In the genomic region with DNA sequence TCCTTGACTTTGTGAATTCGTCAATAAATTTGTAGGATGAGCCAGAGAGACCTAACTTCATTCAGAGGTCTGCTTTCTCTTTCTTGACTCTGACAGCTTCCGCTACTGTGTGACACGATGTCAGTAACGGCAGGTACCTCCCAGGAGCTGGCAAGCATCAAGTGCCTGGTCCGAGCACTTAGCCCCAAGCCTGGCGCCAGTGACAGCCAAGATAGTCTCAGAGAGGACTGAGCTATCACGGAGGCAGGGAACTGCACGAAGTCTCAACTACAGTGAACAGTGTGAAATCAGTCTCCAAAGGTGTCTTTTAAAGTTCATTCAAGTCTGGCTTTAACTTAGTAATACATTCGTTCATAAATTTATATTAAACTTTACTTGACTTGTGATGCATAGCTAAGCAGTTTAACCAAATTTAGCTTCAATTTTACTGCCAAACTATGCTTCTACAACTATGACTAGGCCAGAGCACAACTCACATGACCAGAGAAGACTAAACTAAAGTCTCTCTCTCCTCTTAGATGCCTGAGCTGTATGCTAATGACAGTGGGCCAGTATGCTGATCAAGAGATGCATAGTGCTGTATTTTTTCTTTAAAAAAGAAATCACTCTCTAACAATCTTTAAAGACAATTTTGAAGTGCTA, we compare ENCODE assay signal across 1 mouse cellular context.
TF ChIP-seq lines count a peak whose summit lies in the region.

No protein-coding gene starts in this region.

TF ChIP-seq in CH12.LX, 34 proteins besides CTCF, POLR2A, EP300 and RAD21 (continued from another document):
- peak; percentile 32; the same call in 1 of the 2 replicates for TF ChIP-seq SMC3 (IDR thresholded peaks at IDR 0.05; ENCODE audit: low read depth, low read length)
- no peak; the same call in 1 of the 2 replicates for TF ChIP-seq USF2 (conservative IDR thresholded peaks at IDR 0.05; ENCODE audit: low read depth, low read length)
- no peak; the same call in 1 of the 2 replicates for TF ChIP-seq RCOR1 (conservative IDR thresholded peaks at IDR 0.05; ENCODE audit: low read depth, low read length)
- no peak for TF ChIP-seq KAT2A (IDR thresholded peaks at IDR 0.05; ENCODE audit: insufficient replicate concordance, low read length)
- no peak; the same call in 1 of the 2 replicates for TF ChIP-seq CHD1 (IDR thresholded peaks at IDR 0.05; ENCODE audit: low read depth, low read length)
- TF ChIP-seq MAFK (IDR thresholded peaks at IDR 0.05; ENCODE audit: insufficient replicate concordance, low read length) = no peak
- TF ChIP-seq ZKSCAN1 (IDR thresholded peaks at IDR 0.05; ENCODE audit: borderline replicate concordance, low read depth, low read length) = no peak
- TF ChIP-seq CHD2 (IDR thresholded peaks at IDR 0.05; ENCODE audit: low read length) = no peak
- TF ChIP-seq TCF12 (IDR thresholded peaks at IDR 0.05; ENCODE audit: low read depth, low read length) = peak; percentile 62; the same call in 1 of the 2 replicates
- TF ChIP-seq ZC3H11A (IDR thresholded peaks at IDR 0.05; ENCODE audit: low read depth, low read length) = no peak
- TF ChIP-seq MAX (IDR thresholded peaks at IDR 0.05; ENCODE audit: low read length) = peak; percentile 52
- peak; percentile 85 for TF ChIP-seq MEF2A (IDR thresholded peaks at IDR 0.05; ENCODE audit: borderline replicate concordance, low read depth, low read length)
- TF ChIP-seq GABPA (IDR thresholded peaks at IDR 0.05; ENCODE audit: insufficient replicate concordance, low read depth, low read length) = no peak
- no peak for TF ChIP-seq NRF1 (IDR thresholded peaks at IDR 0.05; ENCODE audit: low read depth, low read length)
- no peak for TF ChIP-seq POLR2AphosphoS2 (IDR thresholded peaks at IDR 0.05; ENCODE audit: low read depth, low read length)
- TF ChIP-seq ZMIZ1 (IDR thresholded peaks at IDR 0.05; ENCODE audit: low read depth, low read length) = 0 out of 2 replicates have a peak, but pooled peaks have one; percentile 15
- peak; percentile 43; the same call in 1 of the 2 replicates for TF ChIP-seq SIN3A (IDR thresholded peaks at IDR 0.05; ENCODE audit: low read length)
- no peak for TF ChIP-seq NELFE (IDR thresholded peaks at IDR 0.05; ENCODE audit: low read depth, low read length)
- TF ChIP-seq MYC (IDR thresholded peaks at IDR 0.05; ENCODE audit: low read depth, low read length) = no peak
- TF ChIP-seq MAZ (IDR thresholded peaks at IDR 0.05; ENCODE audit: low read depth, low read length) = no peak
- peak; percentile 97 for TF ChIP-seq BHLHE40 (IDR thresholded peaks at IDR 0.05; ENCODE audit: low read depth, low read length)
- peak; percentile 88 for TF ChIP-seq IRF4 (IDR thresholded peaks at IDR 0.05; ENCODE audit: low read depth, low read length)
